Mouse (Mus musculus): Measurements from ENCODE around the gene Cebpe. TPM values are rescaled to one million over a fixed set of nuclear protein-coding genes. Genes with fewer than 3 reads are reported as not detected.

Gene Cebpe
- 0.26 TPM in 1 of 2 replicates, not detected in the other for polyA plus RNA-seq (2014; fragmentation: Nextera tagmentation; extraction: Ambion mirVana)

DNA sequence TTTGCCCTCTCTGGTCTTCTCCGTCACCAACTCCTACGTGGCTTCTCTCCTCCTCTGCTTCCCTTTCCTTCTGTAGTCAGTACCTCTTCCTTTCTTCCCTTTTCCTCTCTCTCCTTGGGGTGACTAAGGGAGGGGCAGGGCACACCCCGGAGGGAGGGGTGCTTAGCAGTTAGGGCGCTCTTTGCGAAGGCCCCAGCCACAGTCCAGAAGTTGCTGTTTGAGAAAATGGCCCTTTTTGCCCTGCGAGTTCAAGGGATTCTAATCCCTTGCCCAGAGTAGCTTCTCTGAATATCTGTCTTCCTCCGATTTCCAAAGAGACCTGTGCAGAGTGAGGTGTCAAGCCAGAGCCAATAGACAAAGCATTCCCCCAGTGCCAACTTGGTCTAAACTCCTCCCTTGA lies at the start of gene Cebpe:
Gene Cebpe (minus strand): TSS at position 101 of the 400 bp plus-strand sequence.
- Histone ChIP-seq H3K4me2 (ENCODE audit: low read depth) (no peak within 1 kb of the TSS), H3K27ac (ENCODE audit: low read depth, low read length) (no peak within 1 kb of the TSS), H3K36me3 (ENCODE audit: control insufficient read depth, insufficient read depth, low read length) (no peaks in the 10 kb centered on the region), H3K4me1 (ENCODE audit: control insufficient read depth, insufficient read depth, low read length) (no peaks in the 10 kb centered on the region), H3K4me3 (ENCODE audit: low read depth, low read length) (no peak within 1 kb of the TSS), H3K9me3 (ENCODE audit: control insufficient read depth, low read length) (no peaks in the 10 kb centered on the region), H3K9ac (ENCODE audit: low read length) (no peak within 1 kb of the TSS), H3K27me3 (ENCODE audit: control insufficient read depth, insufficient read depth, low read length) (no peaks in the 10 kb centered on the region)
- ATAC-seq (ENCODE audit: insufficient read depth, low FRiP score, low TSS enrichment) (no peak), DNase-seq (ENCODE audit: low spot score) (no peak)
- 85% methylated on average over 7 of the region's 7 CpGs for WGBS

DNA sequence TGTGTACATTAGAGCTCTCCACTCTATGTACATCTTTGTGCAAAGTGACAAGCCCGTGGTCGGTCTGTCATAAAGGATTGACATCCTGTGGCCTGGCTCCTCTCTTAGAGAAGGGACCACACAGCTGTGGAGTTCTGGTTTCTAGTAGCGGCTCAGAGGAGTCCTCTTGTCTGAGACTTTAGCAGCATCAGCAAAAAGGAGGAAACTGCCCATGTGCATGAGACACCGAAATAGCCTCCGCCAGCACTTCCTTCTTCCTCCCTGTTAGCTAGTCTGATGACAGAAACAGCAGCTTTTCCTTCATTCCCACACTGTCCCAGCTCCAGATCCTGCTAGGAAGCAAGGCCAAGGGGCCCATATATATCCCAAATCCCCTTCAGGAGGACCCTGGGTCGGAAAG lies 44.4 kb upstream of the Cebpe start:
- Histone ChIP-seq H3K4me2 (ENCODE audit: low read depth) (no peak overlapping the region), H3K27ac (ENCODE audit: low read depth, low read length) (no peak overlapping the region), H3K4me1 (ENCODE audit: control insufficient read depth, insufficient read depth, low read length) (peaks cover 3% of the 10 kb centered on the region; the same call in 1 of the 2 replicates), H3K27me3 (ENCODE audit: control insufficient read depth, insufficient read depth, low read length) (no peaks in the 10 kb centered on the region), H3K36me3 (ENCODE audit: control insufficient read depth, insufficient read depth, low read length) (no peaks in the 10 kb centered on the region), H3K4me3 (ENCODE audit: low read depth, low read length) (no peak overlapping the region), H3K9ac (ENCODE audit: low read length) (no peak overlapping the region), H3K9me3 (ENCODE audit: control insufficient read depth, low read length) (no peaks in the 10 kb centered on the region)
- DNase-seq (ENCODE audit: low spot score) (no peak), ATAC-seq (ENCODE audit: insufficient read depth, low FRiP score, low TSS enrichment) (no peak)
- WGBS, result 85% methylated on average over 6 of the region's 6 CpGs

DNA sequence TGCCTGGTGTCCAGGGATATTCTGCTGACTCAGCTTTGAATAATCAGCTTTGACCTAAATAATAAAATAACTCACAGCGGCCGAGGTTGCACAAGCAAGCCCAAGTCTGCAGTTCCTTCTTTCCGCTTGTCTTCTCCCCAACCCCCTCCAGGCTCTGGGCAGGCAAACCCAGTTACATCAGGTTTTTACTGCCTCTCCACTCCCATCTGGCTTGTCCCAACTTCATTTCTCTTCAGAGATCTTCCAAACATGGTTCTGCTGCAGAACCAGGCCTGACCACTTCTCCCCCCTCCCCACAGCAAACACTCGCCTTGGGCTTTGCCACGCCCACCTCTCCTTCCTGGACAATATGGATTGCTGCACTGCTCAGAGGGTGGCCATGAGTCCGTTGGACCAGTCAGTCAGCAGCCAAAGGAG lies 42.6 kb upstream of the Cebpe start:
- Histone ChIP-seq H3K9ac (ENCODE audit: low read length) (no peak overlapping the region), H3K9me3 (ENCODE audit: control insufficient read depth, low read length) (no peaks in the 10 kb centered on the region), H3K4me2 (ENCODE audit: low read depth) (no peak overlapping the region), H3K36me3 (ENCODE audit: control insufficient read depth, insufficient read depth, low read length) (no peaks in the 10 kb centered on the region), H3K4me3 (ENCODE audit: low read depth, low read length) (no peak overlapping the region), H3K27ac (ENCODE audit: low read depth, low read length) (no peak overlapping the region), H3K27me3 (ENCODE audit: control insufficient read depth, insufficient read depth, low read length) (no peaks in the 10 kb centered on the region), H3K4me1 (ENCODE audit: control insufficient read depth, insufficient read depth, low read length) (peaks cover 3% of the 10 kb centered on the region; the same call in 1 of the 2 replicates)
- DNase-seq (ENCODE audit: low spot score), result peak; percentile 35
- 37% methylated on average over 6 of the region's 6 CpGs for WGBS
- ATAC-seq (ENCODE audit: insufficient read depth, low FRiP score, low TSS enrichment), result no peak

DNA sequence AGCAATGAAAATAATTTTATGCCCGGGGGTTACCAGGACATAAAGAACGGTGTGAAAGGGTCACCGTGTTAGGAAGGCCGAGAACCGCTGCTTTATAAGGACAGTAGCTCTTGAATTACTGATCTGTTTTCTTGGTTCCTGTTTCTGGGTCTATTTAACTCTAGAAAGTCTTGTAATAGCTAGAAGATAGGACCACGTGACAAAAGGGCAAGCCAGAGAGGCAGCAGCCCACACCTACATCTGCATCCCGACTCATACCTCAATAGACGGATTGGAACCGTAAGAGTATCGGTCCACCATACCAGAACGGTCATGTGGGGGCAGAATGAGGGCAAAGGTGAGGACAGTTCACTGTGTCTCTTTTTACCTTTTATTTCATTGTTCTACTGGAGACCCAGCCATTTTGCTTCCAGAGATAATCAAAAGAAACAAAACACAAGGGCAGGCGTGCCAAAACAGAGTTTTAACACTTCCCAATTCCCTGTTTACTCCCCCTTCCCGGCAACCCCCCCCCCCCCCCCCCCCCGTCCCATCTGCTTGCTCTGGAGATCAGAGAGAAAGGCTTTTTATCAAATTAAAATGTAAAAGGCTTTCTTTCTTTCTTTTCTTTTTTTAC lies 42.1 kb upstream of the Cebpe start:
- DNase-seq (ENCODE audit: low spot score), result no peak
- no peak overlapping the region for H3K4me3 ChIP-seq (ENCODE audit: low read depth, low read length)
- 73% methylated on average over 13 of the region's 14 CpGs for WGBS
- H3K9ac ChIP-seq (ENCODE audit: low read length), result no peak overlapping the region
- no peaks in the 10 kb centered on the region for H3K9me3 ChIP-seq (ENCODE audit: control insufficient read depth, low read length)
- H3K4me2 ChIP-seq (ENCODE audit: low read depth), result no peak overlapping the region
- H3K4me1 ChIP-seq (ENCODE audit: control insufficient read depth, insufficient read depth, low read length), result peaks cover 3% of the 10 kb centered on the region; the same call in 1 of the 2 replicates
- ATAC-seq (ENCODE audit: insufficient read depth, low FRiP score, low TSS enrichment), result no peak
- no peak overlapping the region for H3K27ac ChIP-seq (ENCODE audit: low read depth, low read length)
- no peaks in the 10 kb centered on the region for H3K36me3 ChIP-seq (ENCODE audit: control insufficient read depth, insufficient read depth, low read length)
- no peaks in the 10 kb centered on the region for H3K27me3 ChIP-seq (ENCODE audit: control insufficient read depth, insufficient read depth, low read length)

GRCm38 (mm10) chr14:54752938-54753337 lies 41.0 kb upstream of the Cebpe start:
- Histone ChIP-seq H3K27ac (ENCODE audit: low read depth, low read length) (no peak overlapping the region), H3K9me3 (ENCODE audit: control insufficient read depth, low read length) (no peaks in the 10 kb centered on the region), H3K4me3 (ENCODE audit: low read depth, low read length) (no peak overlapping the region), H3K9ac (ENCODE audit: low read length) (no peak overlapping the region), H3K4me1 (ENCODE audit: control insufficient read depth, insufficient read depth, low read length) (peaks cover 3% of the 10 kb centered on the region; the same call in 1 of the 2 replicates), H3K27me3 (ENCODE audit: control insufficient read depth, insufficient read depth, low read length) (no peaks in the 10 kb centered on the region), H3K4me2 (ENCODE audit: low read depth) (no peak overlapping the region), H3K36me3 (ENCODE audit: control insufficient read depth, insufficient read depth, low read length) (no peaks in the 10 kb centered on the region)
- DNase-seq (ENCODE audit: low spot score) (no peak), ATAC-seq (ENCODE audit: insufficient read depth, low FRiP score, low TSS enrichment) (no peak)
- 88% methylated on average over 6 of the region's 6 CpGs for WGBS

DNA sequence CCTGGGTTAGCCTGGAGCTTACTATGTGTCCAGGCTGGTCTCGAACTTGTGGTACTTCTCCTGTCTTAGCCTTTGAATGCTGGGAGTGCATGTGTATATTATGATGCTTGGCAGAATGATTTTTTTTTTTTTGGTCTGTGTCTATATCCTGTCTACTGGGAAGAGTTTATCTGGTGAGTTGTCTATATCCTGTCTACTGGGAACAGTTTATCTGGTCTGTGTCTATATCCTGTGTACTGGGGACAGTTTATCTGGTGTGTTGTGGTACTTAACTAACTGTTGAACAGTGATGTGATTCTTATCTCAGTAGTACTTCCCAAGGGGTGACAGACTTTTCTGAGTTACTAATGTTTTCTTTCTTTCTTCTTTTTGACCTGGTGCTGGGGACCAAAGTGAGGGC lies 39.8 kb upstream of the Cebpe start:
- Histone ChIP-seq H3K4me3 (ENCODE audit: low read depth, low read length) (no peak overlapping the region), H3K27me3 (ENCODE audit: control insufficient read depth, insufficient read depth, low read length) (no peaks in the 10 kb centered on the region), H3K4me2 (ENCODE audit: low read depth) (no peak overlapping the region), H3K4me1 (ENCODE audit: control insufficient read depth, insufficient read depth, low read length) (peaks cover 3% of the 10 kb centered on the region; the same call in 1 of the 2 replicates), H3K36me3 (ENCODE audit: control insufficient read depth, insufficient read depth, low read length) (no peaks in the 10 kb centered on the region), H3K9ac (ENCODE audit: low read length) (no peak overlapping the region), H3K9me3 (ENCODE audit: control insufficient read depth, low read length) (no peaks in the 10 kb centered on the region), H3K27ac (ENCODE audit: low read depth, low read length) (no peak overlapping the region)
- 76% methylated on average over 1 of the region's 1 CpGs for WGBS
- no peak for DNase-seq (ENCODE audit: low spot score)
- ATAC-seq (ENCODE audit: insufficient read depth, low FRiP score, low TSS enrichment), result no peak

- DNase-seq (ENCODE audit: low spot score) (no peak), ATAC-seq (ENCODE audit: insufficient read depth, low FRiP score, low TSS enrichment) (no peak)
- H3K27me3 ChIP-seq (ENCODE audit: control insufficient read depth, insufficient read depth, low read length), result no peaks in the 10 kb centered on the region
- H3K4me2 ChIP-seq (ENCODE audit: low read depth), result no peak overlapping the region
- H3K4me1 ChIP-seq (ENCODE audit: control insufficient read depth, insufficient read depth, low read length), result no peaks in the 10 kb centered on the region; the same call in 1 of the 2 replicates
- H3K9ac ChIP-seq (ENCODE audit: low read length), result no peak overlapping the region
- no peaks in the 10 kb centered on the region for H3K9me3 ChIP-seq (ENCODE audit: control insufficient read depth, low read length)
- 63% methylated on average over 4 of the region's 4 CpGs for WGBS
- H3K27ac ChIP-seq (ENCODE audit: low read depth, low read length), result no peak overlapping the region
- no peak overlapping the region for H3K4me3 ChIP-seq (ENCODE audit: low read depth, low read length)
- no peaks in the 10 kb centered on the region for H3K36me3 ChIP-seq (ENCODE audit: control insufficient read depth, insufficient read depth, low read length)
Observed at GRCm38 (mm10) chr14:54749238-54749637, 37.3 kb upstream of the Cebpe start.

GRCm38 (mm10) chr14:54747942-54748917 lies 36.3 kb upstream of the Cebpe start:
- Histone ChIP-seq H3K36me3 (ENCODE audit: control insufficient read depth, insufficient read depth, low read length) (no peaks in the 10 kb centered on the region), H3K4me2 (ENCODE audit: low read depth) (no peak overlapping the region), H3K9me3 (ENCODE audit: control insufficient read depth, low read length) (no peaks in the 10 kb centered on the region), H3K4me1 (ENCODE audit: control insufficient read depth, insufficient read depth, low read length) (no peaks in the 10 kb centered on the region), H3K9ac (ENCODE audit: low read length) (no peak overlapping the region), H3K27me3 (ENCODE audit: control insufficient read depth, insufficient read depth, low read length) (no peaks in the 10 kb centered on the region), H3K4me3 (ENCODE audit: low read depth, low read length) (no peak overlapping the region), H3K27ac (ENCODE audit: low read depth, low read length) (no peak overlapping the region)
- DNase-seq (ENCODE audit: low spot score), result no peak
- ATAC-seq (ENCODE audit: insufficient read depth, low FRiP score, low TSS enrichment), result no peak
- WGBS, result 81% methylated on average over 16 of the region's 16 CpGs

All from neural tube, embryonic 11.5 days (tissue).